Mouse (Mus musculus) layer of hippocampus, postnatal 36 days (tissue): ENCODE measurements at regions not wholly inside any gene's neighbourhood (a gene's known extent, or its start where the extent isn't known, plus 50 kb on each side); places are given as distances from the start of the nearest gene placed in this dataset.

Experiments used
- DNase-seq, 2 experiments: peaks; one replicate each; pipeline ENCODE4 v3.0.0; 2022

GRCm38 (mm10) chr3:101162536-101163159, 52.6 kb upstream of the Ptgfrn start:
- no peak for DNase-seq

GRCm38 (mm10) chr3:101161941-101162531, 52.0 kb upstream of the Ptgfrn start:
- peak in 1 of 2 experiments; percentile 41 for DNase-seq

- DNase-seq: no peak
Measured at GRCm38 (mm10) chr3:101161421-101161940, 51.4 kb upstream of the Ptgfrn start.
